Mouse (Mus musculus): ENCODE results near the gene Adam33.
"Not testable (repeated sequence)": the region's sequence is repeated elsewhere in the genome, so short reads cannot be mapped to it uniquely, and the experiment has no call there.

The Adam33 gene

GRCm38 (mm10) chr2:131056191-131056590, 7.4 kb downstream of the Adam33 start:
- peak; percentile 61 for DNase-seq (ENCODE audit: low spot score)

GRCm38 (mm10) chr2:131055631-131056030, 8.0 kb downstream of the Adam33 start:
- DNase-seq (ENCODE audit: low spot score): peak; percentile 45

GRCm38 (mm10) chr2:131054646-131055264, 8.9 kb downstream of the Adam33 start:
- DNase-seq (ENCODE audit: low spot score): no peak

GRCm38 (mm10) chr2:131053851-131054645, 9.6 kb downstream of the Adam33 start:
- DNase-seq (ENCODE audit: low spot score): peak; percentile 49

- DNase-seq (ENCODE audit: low spot score): no peak
Measured at GRCm38 (mm10) chr2:131052862-131053418, 10.7 kb downstream of the Adam33 start.

GRCm38 (mm10) chr2:131052043-131052442, 11.6 kb downstream of the Adam33 start:
- DNase-seq (ENCODE audit: low spot score): no peak

GRCm38 (mm10) chr2:131046025-131046424, 17.6 kb downstream of the Adam33 start:
- DNase-seq (ENCODE audit: low spot score): no peak

GRCm38 (mm10) chr2:131044989-131045720, 18.5 kb downstream of the Adam33 start:
- peak; percentile 72 for DNase-seq (ENCODE audit: low spot score)

- DNase-seq (ENCODE audit: low spot score): peak; percentile 86
Measured at GRCm38 (mm10) chr2:131044354-131044852, 19.2 kb downstream of the Adam33 start.

- no peak for DNase-seq (ENCODE audit: low spot score)
Measured at GRCm38 (mm10) chr2:131042988-131043387, 20.6 kb downstream of the Adam33 start, which contains the start of gene Gfra4. Gene Gfra4 (minus strand): TSS chr2:131043088.

- no peak for DNase-seq (ENCODE audit: low spot score)
Measured at GRCm38 (mm10) chr2:131040854-131041825, 22.5 kb downstream of the Adam33 start.

GRCm38 (mm10) chr2:131038675-131039074, 24.9 kb downstream of the Adam33 start:
- DNase-seq (ENCODE audit: low spot score): no peak

GRCm38 (mm10) chr2:131038197-131038596, 25.4 kb downstream of the Adam33 start:
- DNase-seq (ENCODE audit: low spot score): no peak

- DNase-seq (ENCODE audit: low spot score): peak; percentile 64
Measured at GRCm38 (mm10) chr2:131037226-131037990, 26.2 kb downstream of the Adam33 start.

- DNase-seq (ENCODE audit: low spot score): no peak
Measured at GRCm38 (mm10) chr2:131036757-131037156, 26.9 kb downstream of the Adam33 start.

- no peak for DNase-seq (ENCODE audit: low spot score)
Measured at GRCm38 (mm10) chr2:131036343-131036742, 27.3 kb downstream of the Adam33 start.

GRCm38 (mm10) chr2:131031406-131031805, 32.2 kb downstream of the Adam33 start:
- DNase-seq (ENCODE audit: low spot score): not testable (repeated sequence)

GRCm38 (mm10) chr2:131030998-131031397, 32.6 kb downstream of the Adam33 start:
- DNase-seq (ENCODE audit: low spot score): no peak

- DNase-seq (ENCODE audit: low spot score): no peak
Measured at GRCm38 (mm10) chr2:131030561-131030960, 33.1 kb downstream of the Adam33 start.
